Mouse (Mus musculus): Measurements from ENCODE around the gene Slc9a4.

- no peak for TF ChIP-seq MYOG (IDR thresholded peaks at IDR 0.05; ENCODE audit: control insufficient read depth in 1 of 3, insufficient read depth in 1 of 3, insufficient read length in 2 of 3, low read depth in 2 of 3)
- no peak for TF ChIP-seq MAX (IDR thresholded peaks at IDR 0.05; ENCODE audit: low read depth)
- TF ChIP-seq POLR2A (IDR thresholded peaks at IDR 0.05; ENCODE audit: insufficient read length, low read depth): no peak
- no peak for TF ChIP-seq TCF12 (IDR thresholded peaks at IDR 0.05; ENCODE audit: insufficient read depth, poor library complexity, severe bottlenecking)
- no peak for TF ChIP-seq TCF3 (IDR thresholded peaks at IDR 0.05; ENCODE audit: insufficient read length, low read depth)
- no peak for TF ChIP-seq CEBPB (IDR thresholded peaks at IDR 0.05; ENCODE audit: insufficient read depth, poor library complexity, severe bottlenecking)
- TF ChIP-seq E2F4 (IDR thresholded peaks at IDR 0.05; ENCODE audit: insufficient read depth): no peak
- TF ChIP-seq USF1 (IDR thresholded peaks at IDR 0.05; ENCODE audit: low read depth): no peak
- TF ChIP-seq POLR2AphosphoS2 (IDR thresholded peaks at IDR 0.05; ENCODE audit: insufficient read length, low read depth): no peak
- TF ChIP-seq MYOD1 (IDR thresholded peaks at IDR 0.05; ENCODE audit: control insufficient read depth in 1 of 3, insufficient read length in 2 of 3, low read depth in 2 of 3): no peak
These were observed 68.4 kb downstream of the Slc9a4 start for GRCm38 (mm10) chr1:40648234-40648633.

Measured in myocyte (in vitro differentiated cells).